Mouse (Mus musculus) urinary bladder, postnatal 25 days (tissue): ENCODE measurements around the gene Hnrnph3.
"Not testable (repeated sequence)": the region's sequence is repeated elsewhere in the genome, so short reads cannot be mapped to it uniquely, and the experiment has no call there.

Experiments used
- DNase-seq: peaks from one replicate; pipeline ENCODE4 v3.0.0; 2022; ENCODE audit warnings: low spot score

The Hnrnph3 gene

DNA sequence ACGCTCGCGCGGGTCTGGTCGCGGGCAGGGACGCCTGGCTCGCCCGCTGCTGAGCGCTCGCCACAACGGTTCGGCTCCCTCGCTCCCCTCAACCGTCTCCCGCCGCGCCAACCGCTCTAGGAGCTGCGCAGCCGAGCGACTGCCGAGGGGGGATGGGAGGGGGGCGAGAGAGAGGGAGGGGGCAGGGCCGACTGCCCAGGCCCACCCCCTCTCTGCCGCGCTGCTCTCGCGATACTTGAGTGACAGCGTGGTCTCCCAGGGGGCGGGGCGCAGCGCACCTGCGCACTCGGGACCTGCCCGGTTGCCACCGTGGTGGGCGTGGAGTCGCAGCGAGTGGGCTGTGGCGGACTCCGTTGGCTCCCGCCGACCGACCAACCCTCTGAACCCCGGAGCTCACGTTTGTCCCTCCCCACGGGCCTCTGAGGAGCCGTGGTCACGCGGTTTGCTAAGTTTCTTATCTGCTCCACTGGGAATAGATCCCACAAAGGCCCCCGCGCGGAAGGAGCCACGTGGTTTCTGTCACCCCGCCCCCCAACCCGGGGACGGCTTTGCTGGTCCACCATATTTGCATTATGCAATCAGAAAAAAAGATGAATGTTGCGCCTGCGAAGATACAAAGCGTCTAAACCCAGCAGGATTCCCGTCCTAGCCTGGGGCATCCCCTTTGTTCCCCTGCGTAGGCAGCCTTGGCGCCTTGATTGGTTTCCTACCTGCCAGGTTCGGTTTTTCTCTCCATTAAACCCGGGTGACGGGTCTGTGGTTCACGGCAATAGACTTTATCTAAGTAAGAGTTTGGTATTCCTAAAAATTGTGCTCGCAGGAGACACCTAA is at the start of gene Hnrnph3, which contains the start of gene Pbld2:
Hnrnph3 (minus strand) TSS at position 469 of the 831 bp plus-strand sequence.
Pbld2 (plus strand) TSS at position 567 of the 831 bp plus-strand sequence.
- DNase-seq = peak; percentile 99

DNA sequence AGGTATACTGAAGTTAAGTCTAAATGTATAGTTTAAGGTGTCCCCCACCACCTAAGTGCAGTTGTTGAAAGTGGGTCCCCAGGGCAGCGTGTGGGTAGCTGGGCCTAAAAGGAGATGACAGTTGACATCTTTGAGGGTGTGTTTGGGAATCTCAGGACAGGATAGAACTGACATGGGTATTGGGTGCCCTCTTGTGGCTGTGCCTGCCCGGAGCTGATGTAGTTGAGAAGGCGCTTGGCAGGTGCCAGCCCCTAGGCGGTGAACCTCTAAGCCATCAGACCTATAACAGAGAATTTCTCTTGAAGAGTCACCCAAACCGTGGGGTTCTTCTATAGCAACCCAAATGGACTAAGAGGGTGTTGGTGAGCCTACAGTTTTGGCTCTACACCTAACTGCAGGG is 42.0 kb upstream of the Hnrnph3 start:
- peak; percentile 67 for DNase-seq

DNA sequence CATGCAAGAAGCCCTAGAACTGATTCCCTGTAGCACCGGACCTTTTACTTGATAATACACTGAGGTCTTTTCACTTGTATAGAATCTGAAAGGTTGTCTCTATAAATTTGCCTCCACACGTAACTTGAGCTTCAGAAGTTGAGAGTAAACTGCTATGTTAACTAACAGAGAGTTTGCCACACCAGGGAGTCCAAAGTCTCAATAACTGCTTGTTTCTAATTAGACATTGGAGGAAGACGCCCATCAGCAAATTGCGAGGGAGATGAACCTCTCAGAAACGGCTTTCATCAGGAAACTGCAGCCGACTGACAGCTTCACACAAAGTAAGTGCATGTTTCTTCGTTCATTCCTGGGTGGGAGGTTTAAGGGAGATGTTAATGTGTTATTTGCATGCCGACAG is 41.5 kb upstream of the Hnrnph3 start:
- no peak for DNase-seq

DNA sequence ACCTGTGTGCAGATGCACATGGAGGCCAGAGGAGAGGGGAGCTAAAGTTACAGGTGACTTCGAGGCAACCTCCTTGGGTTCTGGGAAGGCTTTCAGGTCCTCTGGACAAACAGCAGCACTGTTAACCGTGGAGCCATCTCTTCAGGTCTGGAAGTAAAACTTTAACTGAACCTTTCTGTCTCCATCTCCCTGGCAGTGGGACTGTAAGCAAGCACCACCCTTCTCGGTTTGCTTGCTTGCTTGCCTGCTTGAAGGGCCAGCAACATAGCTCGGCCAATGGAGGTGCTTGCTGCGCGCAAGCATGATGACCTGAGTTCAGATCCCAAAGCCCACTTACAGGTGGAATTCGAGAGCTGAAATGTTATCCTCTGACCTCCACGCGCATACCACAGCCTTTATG is 40.5 kb upstream of the Hnrnph3 start:
- DNase-seq = no peak

DNA sequence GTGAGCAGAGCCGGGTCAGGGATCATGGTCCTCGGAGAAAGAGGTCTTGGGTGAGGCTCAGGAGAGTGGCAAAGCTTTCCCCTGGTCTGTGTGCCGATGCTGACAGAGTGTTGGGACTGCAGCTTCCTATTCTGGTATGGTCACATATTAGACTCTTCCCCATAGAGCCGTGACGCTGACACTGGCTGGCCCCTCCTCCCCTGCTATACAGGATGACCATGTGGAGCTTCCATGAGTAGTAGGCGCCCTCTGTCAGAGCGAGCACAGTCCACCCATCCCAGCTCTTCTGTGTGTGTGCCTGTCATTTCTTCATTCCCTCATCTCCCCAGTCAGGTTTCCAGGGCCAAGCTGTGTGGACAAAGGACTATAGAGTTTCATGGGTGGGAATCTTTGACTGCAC is 39.3 kb upstream of the Hnrnph3 start:
- no peak for DNase-seq

GRCm38 (mm10) chr10:63062696-63063095 is 38.7 kb upstream of the Hnrnph3 start:
- DNase-seq = no peak

- DNase-seq = no peak
Observed at GRCm38 (mm10) chr10:63061266-63061665, 37.2 kb upstream of the Hnrnph3 start.

DNA sequence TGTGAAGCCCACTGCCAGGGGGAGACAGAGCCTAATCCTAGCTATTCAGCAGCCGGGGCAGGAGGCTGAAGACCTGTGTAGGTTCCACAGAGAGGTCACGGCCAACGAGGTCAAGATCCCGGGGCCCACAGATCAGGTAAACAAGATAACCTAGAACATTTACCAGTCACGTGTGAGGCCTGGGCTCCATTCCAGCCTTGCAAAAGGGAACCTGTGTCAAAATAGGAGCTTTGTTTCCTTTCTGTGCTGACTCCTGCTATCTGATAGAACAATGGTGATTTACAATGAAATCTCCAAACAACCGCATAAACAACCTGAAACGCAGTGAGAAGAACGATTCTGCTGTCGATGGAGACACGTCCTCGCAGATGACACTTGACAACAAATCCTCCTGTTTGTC is 36.4 kb upstream of the Hnrnph3 start:
- peak; percentile 18 for DNase-seq

DNA sequence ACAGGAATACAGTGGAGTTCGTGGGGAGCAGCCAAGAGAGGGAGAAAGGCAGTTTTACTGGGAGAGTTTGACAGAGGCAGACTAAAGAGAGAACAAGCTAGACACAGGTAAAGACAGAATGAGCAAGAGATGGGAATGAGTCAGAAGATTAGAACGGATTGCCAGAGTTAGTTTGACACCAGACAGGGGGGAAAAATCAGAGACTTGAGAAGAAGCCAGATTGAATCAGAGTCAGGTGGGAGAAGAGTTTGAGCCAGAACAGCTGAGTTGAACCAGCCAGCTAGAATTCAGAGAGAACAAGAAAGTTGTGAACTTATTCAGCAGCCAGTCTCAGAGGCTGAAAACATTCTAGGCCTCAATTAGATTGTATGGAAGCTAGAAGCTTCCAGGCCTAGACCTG is 35.8 kb upstream of the Hnrnph3 start, which contains the start of gene Pbld1:
Pbld1 (plus strand) TSS at position 301 of the 400 bp plus-strand sequence.
- no peak for DNase-seq

DNA sequence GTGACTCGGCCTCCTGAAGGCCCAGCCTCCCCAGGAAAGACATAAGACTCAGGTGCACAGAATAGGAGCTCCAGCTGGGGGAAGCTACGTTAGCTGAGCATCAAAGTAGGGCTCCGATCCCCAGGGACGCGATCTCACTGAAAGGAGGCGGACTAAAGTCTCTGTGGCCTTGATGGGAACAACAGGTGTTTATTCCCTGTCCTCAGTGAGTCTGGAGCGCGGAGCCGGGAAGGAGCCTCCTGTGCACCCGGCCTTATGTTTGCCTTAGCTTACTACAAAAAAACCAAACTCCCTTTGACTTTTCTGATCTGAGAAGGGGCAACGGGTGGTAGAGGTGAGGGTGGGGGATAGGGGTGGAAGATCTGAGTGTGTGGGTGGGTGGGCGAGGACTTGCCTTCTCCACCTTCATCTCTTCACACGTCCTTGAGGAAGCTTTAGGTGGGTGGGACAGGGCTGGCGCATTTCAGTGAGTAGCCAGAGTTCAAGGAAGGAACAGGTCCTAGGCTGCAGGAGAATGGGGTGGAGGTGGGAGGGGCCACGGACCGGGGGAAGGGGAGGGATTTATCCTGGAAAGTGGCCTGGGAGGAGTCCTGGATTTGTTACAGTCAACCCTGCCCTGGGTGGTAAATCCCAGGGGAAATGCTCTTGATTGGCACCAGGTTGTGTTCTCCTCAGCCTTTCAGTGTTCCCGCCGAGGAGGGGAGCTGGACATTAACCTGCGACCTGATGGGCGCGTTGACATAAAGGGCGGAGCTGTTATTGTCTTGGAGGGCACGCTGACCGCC is 33.1 kb upstream of the Hnrnph3 start:
- no peak for DNase-seq

DNA sequence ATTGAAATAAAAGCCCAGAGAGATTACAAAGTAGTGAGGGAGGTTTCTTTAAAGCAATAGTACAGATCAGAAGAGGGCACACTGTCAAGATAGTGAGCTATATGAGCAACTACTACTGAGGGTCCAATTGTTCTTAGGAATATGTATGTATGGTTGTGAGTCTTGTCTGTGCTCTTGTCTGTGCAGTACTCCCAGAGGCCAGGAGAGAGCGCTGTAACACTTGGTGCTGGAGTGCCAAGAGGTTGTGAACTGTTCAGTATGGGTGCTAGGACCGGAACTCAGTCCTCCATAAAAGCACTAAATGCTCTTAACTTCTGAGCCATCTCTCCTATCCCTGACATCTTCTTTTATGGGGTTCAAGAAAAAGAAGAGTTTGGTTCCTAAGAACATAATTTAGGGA is 30.6 kb upstream of the Hnrnph3 start:
- DNase-seq = no peak

DNA sequence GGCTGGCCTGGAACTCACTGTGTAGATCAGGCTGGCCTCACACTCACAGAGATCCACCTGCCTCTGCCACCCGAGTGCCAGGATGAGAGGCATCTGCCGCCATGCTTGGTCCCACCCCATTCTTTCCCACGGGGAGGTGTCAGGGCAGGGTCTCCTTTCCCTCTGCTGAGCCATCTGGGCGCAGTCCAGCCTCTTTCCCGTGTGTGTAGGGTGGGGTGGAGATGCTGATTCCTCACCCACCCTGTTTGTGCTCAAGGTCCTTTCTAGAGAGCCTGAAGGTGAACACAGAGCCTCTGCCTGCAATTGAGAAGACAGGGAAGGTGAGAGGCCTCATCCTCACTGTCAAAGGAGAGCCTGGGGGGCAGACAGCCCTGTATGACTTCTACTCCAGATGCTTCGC is 30.1 kb upstream of the Hnrnph3 start:
- DNase-seq = not testable (repeated sequence)

GRCm38 (mm10) chr10:63053007-63053406 is 29.0 kb upstream of the Hnrnph3 start:
- peak; percentile 8 for DNase-seq

GRCm38 (mm10) chr10:63052011-63052410 is 28.0 kb upstream of the Hnrnph3 start:
- no peak for DNase-seq

- DNase-seq = no peak
Observed at GRCm38 (mm10) chr10:63051267-63051666, 27.2 kb upstream of the Hnrnph3 start.

- DNase-seq = no peak
Observed at GRCm38 (mm10) chr10:63049106-63049505, 25.1 kb upstream of the Hnrnph3 start.

DNA sequence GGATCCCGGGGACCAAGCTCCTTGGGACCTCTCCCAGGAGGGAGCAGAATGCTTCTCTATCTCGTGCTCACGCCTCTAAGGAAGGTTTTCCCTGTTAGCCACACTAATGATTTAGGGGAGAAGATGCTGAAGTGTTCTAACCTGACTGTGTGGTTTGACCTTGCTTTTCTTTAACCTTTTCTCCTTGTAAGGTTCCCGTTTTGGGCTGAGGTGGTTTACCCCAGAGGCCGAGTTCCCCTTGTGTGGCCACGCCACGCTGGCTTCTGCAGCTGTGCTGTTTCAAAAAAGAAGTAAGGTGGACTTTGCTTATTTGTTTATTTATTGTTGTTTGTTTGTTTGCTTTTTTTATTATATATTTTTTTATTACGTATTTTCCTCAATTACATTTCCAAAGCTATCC is 23.7 kb upstream of the Hnrnph3 start:
- no peak for DNase-seq

GRCm38 (mm10) chr10:63043154-63043553 is 19.1 kb upstream of the Hnrnph3 start:
- no peak for DNase-seq

DNA sequence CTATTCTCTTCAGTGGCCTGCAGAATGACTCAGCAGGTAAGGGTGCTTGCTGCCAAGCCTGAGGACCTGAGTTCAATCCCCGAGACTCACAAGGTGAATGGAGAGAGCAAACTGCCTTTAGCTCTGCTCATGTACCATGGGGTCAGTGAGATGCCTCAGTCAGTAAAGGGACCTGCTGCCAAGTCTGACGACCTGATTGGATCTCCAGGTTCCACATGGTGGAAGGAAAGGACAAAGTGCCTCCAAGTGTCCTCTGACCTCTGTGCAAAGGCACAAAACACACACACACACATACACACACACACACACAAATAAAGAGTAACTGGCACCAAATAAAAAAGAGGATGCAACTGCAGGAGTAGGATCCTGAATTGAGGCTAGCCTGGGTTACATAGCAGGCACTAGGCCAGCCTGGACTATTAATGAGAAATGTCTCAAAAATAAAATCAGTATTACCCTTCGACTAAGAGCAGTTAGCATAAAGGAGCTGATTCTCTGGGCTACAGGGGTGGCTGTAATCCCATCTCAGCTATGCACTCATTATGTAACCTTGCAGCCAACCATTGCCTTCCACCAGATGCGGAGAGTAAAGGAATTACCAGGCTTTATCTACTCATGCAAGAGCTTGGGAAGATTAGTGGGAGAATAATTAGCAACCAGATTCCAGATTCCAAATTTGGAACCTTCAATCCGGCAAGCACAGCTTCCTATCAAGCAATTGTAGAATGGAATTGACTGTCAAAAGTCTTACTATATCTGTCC is 16.0 kb upstream of the Hnrnph3 start:
- no peak for DNase-seq

DNA sequence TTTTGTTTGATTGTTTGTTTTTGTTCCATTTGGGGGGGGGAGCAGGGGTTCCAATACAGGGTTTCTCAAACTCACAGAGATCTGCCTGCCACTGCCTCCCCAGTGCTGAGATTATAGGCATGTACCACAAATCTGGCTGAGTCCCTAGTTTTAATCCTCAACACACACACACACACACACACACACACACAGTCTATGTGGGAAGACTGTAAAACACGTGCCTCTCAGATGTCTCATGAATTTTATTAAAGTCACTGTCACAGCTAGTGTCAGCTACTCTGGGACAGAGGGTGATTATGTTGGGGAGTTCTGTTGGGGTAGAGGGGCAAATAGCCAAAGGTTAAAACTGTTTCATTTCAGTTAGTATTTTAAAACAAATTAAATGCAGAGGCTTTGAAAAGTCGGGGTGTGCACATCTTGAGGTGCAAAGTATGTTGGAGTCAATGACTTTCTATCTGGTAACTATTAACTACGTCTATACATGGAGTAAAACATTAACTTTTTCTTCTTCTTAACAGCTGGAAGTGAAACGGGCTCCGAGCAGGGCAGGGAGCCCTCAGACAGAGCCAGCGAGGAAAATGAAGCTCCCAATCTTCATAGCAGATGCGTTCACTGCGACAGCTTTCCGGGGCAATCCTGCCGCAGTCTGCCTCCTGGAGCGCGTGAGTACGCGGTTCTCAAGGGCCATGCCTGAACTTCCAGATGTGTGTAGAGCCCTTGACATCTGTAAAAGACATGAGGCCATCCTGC is 14.7 kb upstream of the Hnrnph3 start:
- no peak for DNase-seq

- no peak for DNase-seq
Observed at GRCm38 (mm10) chr10:63032956-63033355, 8.9 kb upstream of the Hnrnph3 start.

DNA sequence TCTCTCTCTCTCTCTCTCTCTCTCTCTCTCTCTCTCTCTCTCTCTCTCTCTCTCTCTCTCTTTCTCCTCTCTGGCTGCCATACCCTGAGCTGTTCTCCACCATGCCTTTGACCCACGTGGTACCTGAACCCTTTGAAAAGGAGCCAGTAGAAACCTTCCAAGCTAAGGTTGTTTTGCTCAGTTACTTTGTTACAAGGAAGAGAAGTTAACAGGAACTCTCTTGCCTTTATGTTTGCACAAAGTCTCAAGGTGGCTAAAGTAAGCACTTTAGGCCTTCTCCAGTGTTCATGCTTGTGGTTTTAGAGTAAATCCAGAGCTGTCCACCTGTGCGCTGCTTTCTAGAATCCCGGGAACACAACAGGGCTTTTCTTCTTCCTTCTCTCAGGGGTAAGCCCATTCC is 8.2 kb upstream of the Hnrnph3 start:
- DNase-seq = no peak
